11 mouse cellular contexts compared by ENCODE assay signal in the genomic region with DNA sequence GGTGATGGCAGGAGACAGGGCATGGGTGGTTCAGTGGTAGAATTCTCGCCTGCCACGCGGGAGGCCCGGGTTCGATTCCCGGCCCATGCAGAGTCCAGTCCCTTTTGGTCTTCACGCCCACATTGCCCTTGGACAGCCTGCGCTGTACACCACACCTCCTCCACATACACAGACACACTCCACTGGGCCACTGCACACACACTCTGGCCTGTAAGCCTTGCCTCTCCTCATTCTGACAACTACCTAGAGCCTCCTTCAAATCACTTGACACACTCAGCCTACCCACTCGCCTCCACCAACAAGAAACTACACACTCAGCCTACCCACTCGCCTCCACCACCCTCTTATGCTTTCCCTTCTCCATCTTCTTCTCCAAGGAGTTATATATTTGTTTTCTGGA. TPM values are rescaled to one million over a fixed set of nuclear protein-coding genes. Genes with fewer than 3 reads are reported as not detected.
DNase-seq lines count a peak whose midpoint lies in the region; ATAC-seq and TF ChIP-seq lines count a peak whose summit lies in the region.
"Not testable (repeated sequence)": the region's sequence is repeated elsewhere in the genome, so short reads cannot be mapped to it uniquely, and the experiment has no call there.
"Had no signal": no experiment of that assay in that cellular context is flagged by ENCODE, and none has a peak within 500 bp of the region (broad histone marks: within the 10 kb centered on the region; RNA-seq: fewer than 3 reads in every experiment).

No protein-coding gene starts in this region.

- not testable (repeated sequence) for TF ChIP-seq CTCF in MEL (IDR thresholded peaks at IDR 0.05 in 2 of 3, conservative IDR thresholded peaks at IDR 0.05 in 1 of 3; ENCODE audit: control insufficient read depth in 1 of 3, insufficient read depth in 1 of 3, low read depth in 2 of 3, low read length in 3 of 3, poor library complexity in 1 of 3, severe bottlenecking in 1 of 3)

- TF ChIP-seq POLR2A in MEL (IDR thresholded peaks at IDR 0.05; ENCODE audit: control insufficient read depth in 1 of 2, insufficient read depth in 1 of 2, low read depth in 1 of 2, low read length in 2 of 2, poor library complexity in 1 of 2), result not testable (repeated sequence)

- TF ChIP-seq RAD21 in MEL (IDR thresholded peaks at IDR 0.05; ENCODE audit: low read depth, low read length), result not testable (repeated sequence)

- DNase-seq in MEL (ENCODE audit: low read depth, low spot score), result peak; percentile 87
- DNase-seq in forebrain, embryonic 14.5 days (ENCODE audit: low spot score), result peak; percentile 24
- peak; percentile 69 for DNase-seq in limb, embryonic 11.5 days (ENCODE audit: low spot score)
- DNase-seq in lung, postnatal 10 days, result peak; percentile 30
- peak; percentile 22 for DNase-seq in thymus, postnatal 4 days

- 20% methylated on average over 4 of the region's 10 CpGs for WGBS in forebrain, embryonic 14.5 days
- 12% methylated on average over 7 of the region's 10 CpGs for WGBS in hindbrain, embryonic 15.5 days
- WGBS in limb, embryonic 11.5 days, result 15% methylated on average over 4 of the region's 10 CpGs
- WGBS in neural tube, embryonic 14.5 days, result 14% methylated on average over 4 of the region's 10 CpGs

- not testable (repeated sequence) for H3K27ac ChIP-seq in MEL (ENCODE audit: control insufficient read depth, low read depth, low read length); forebrain, embryonic 14.5 days (ENCODE audit: low read depth, low read length); hindbrain, embryonic 15.5 days (replicated peaks); limb, embryonic 11.5 days (replicated peaks; ENCODE audit: low read depth, low read length); neural tube, embryonic 14.5 days (ENCODE audit: low read depth, low read length)

- ATAC-seq in common myeloid progenitor, adult 5-6 weeks (replicated peaks; ENCODE audit: low read depth, poor library complexity, severe bottlenecking), result peak; percentile 3; the same call in 1 of the 2 replicates
- peak; percentile 2; the same call in 1 of the 2 replicates for ATAC-seq in forebrain, embryonic 14.5 days
- peak; percentile 13; the same call in 1 of the 2 replicates for ATAC-seq in hindbrain, embryonic 15.5 days (ENCODE audit: low FRiP score, low read depth)
- ATAC-seq in limb, embryonic 11.5 days (ENCODE audit: insufficient number of reproducible peaks, low FRiP score, low TSS enrichment, low read depth), result 0 out of 2 replicates have a peak, but pooled peaks have one; percentile 5
- peak; percentile 13; the same call in 1 of the 2 replicates for ATAC-seq in neural tube, embryonic 14.5 days (ENCODE audit: low read depth)

- not testable (repeated sequence) for TF ChIP-seq EP300 in MEL (IDR thresholded peaks at IDR 0.05; ENCODE audit: low read depth in 1 of 2, low read length in 2 of 2)

- H3K4me1 ChIP-seq in MEL (ENCODE audit: control insufficient read depth in 1 of 2, insufficient read depth in 2 of 2, low read length in 2 of 2); forebrain, embryonic 14.5 days (ENCODE audit: control insufficient read depth, insufficient read depth, low read length); hindbrain, embryonic 15.5 days (replicated peaks); limb, embryonic 11.5 days (ENCODE audit: control insufficient read depth, insufficient read depth, low read length); neural tube, embryonic 14.5 days (ENCODE audit: control insufficient read depth, insufficient read depth, low read length): not testable (repeated sequence)

- H3K4me2 ChIP-seq in forebrain, embryonic 14.5 days (ENCODE audit: low read length); hindbrain, embryonic 15.5 days; limb, embryonic 11.5 days (ENCODE audit: low read depth, severe bottlenecking); neural tube, embryonic 14.5 days (ENCODE audit: low read depth, low read length): not testable (repeated sequence)

- H3K27me3 ChIP-seq in MEL (ENCODE audit: control insufficient read depth in 1 of 2, insufficient read depth in 2 of 2, low read length in 2 of 2), result not testable (repeated sequence)
- H3K27me3 ChIP-seq in forebrain, embryonic 14.5 days (replicated peaks; ENCODE audit: control insufficient read depth, insufficient read depth, low read length), result peaks cover 25% of the 10 kb centered on the region
- H3K27me3 ChIP-seq in hindbrain, embryonic 15.5 days, result peaks cover 25% of the 10 kb centered on the region
- H3K27me3 ChIP-seq in limb, embryonic 11.5 days (ENCODE audit: control insufficient read depth, insufficient read depth, low read length), result peaks cover 29% of the 10 kb centered on the region
- peaks cover 11% of the 10 kb centered on the region for H3K27me3 ChIP-seq in neural tube, embryonic 14.5 days (ENCODE audit: control insufficient read depth, insufficient read depth, low read length)

- H3K9ac ChIP-seq in MEL (ENCODE audit: control insufficient read depth, low read depth, low read length, poor library complexity, severe bottlenecking); forebrain, embryonic 14.5 days (ENCODE audit: low read length); hindbrain, embryonic 15.5 days; limb, embryonic 11.5 days (ENCODE audit: low read length); neural tube, embryonic 14.5 days (replicated peaks; ENCODE audit: low read depth, low read length): not testable (repeated sequence)

- not testable (repeated sequence) for H3K9me3 ChIP-seq in MEL (replicated peaks; ENCODE audit: insufficient read depth, low read length); forebrain, embryonic 14.5 days (replicated peaks; ENCODE audit: control insufficient read depth, low read length); hindbrain, embryonic 15.5 days; limb, embryonic 11.5 days (ENCODE audit: control insufficient read depth, low read length); neural tube, embryonic 14.5 days (ENCODE audit: control insufficient read depth, low read length)

- not testable (repeated sequence) for H3K79me2 ChIP-seq in MEL (ENCODE audit: control insufficient read depth, insufficient read depth, low read length, poor library complexity)

- H3K36me3 ChIP-seq in MEL (ENCODE audit: control insufficient read depth in 1 of 2, insufficient read depth in 2 of 2, low read length in 2 of 2); forebrain, embryonic 14.5 days (ENCODE audit: control insufficient read depth, insufficient read depth, low read length); hindbrain, embryonic 15.5 days; limb, embryonic 11.5 days (ENCODE audit: control insufficient read depth, insufficient read depth, low read length); neural tube, embryonic 14.5 days (ENCODE audit: control insufficient read depth, insufficient read depth, low read length): not testable (repeated sequence)

- H3K4me3 ChIP-seq in MEL (ENCODE audit: control insufficient read depth in 1 of 2, insufficient read depth in 1 of 2, low read depth in 2 of 2, low read length in 2 of 2); forebrain, embryonic 14.5 days (ENCODE audit: low read depth, low read length); hindbrain, embryonic 15.5 days; limb, embryonic 11.5 days (ENCODE audit: low read depth, low read length); neural tube, embryonic 14.5 days (ENCODE audit: low read depth, low read length): not testable (repeated sequence)

TF ChIP-seq in MEL, 35 proteins besides CTCF, POLR2A, EP300 and RAD21:
- TF ChIP-seq TBP (IDR thresholded peaks at IDR 0.05; ENCODE audit: low read depth, low read length), result peak; percentile 64; the same call in 1 of the 2 replicates

RNA-seq across cellular contexts. Expression of gene Fcgr3, which starts 9.5 kb away (rescaled TPM):
- 0.39 and 0.62 TPM in 2 replicates for total RNA-seq in MEL (2012; rRNA removed)
- 1 to 10 TPM in 1 of 2 experiments, not detected in 1; 6.1 TPM for polyA plus RNA-seq in MEL (2012; ENCODE audit: insufficient read depth in 1 of 2, insufficient read length in 2 of 2, low read depth in 1 of 2, low replicate concordance in 2 of 2, missing spikeins in 1 of 2)
- 7.8 and 15.7 TPM in 2 replicates for total RNA-seq in common myeloid progenitor, adult 5-6 weeks (2017)
- polyA plus RNA-seq in forebrain, embryonic 14.5 days (2014; fragmentation: Nextera tagmentation; extraction: Ambion mirVana), result 8.3 and 11.5 TPM in 2 replicates
- polyA plus RNA-seq in hindbrain, embryonic 15.5 days (2015; fragmentation: Nextera tagmentation; extraction: Ambion mirVana), result 9.6 and 12.3 TPM in 2 replicates
- 4.0 and 4.7 TPM in 2 replicates for polyA plus RNA-seq in limb, embryonic 11.5 days (2014; fragmentation: Nextera tagmentation; extraction: Ambion mirVana)
- 5.5 and 8.8 TPM in 2 replicates for polyA plus RNA-seq in neural tube, embryonic 14.5 days (2014; fragmentation: Nextera tagmentation; extraction: Ambion mirVana)

RNA-seq across cellular contexts. Expression of gene Cfap126, which starts 39.4 kb away (rescaled TPM):
- total RNA-seq in MEL (2012; rRNA removed), result 0.69 and 0.75 TPM in 2 replicates
- 1 to 10 TPM in 1 of 2 experiments, not detected in 1; 3.5 TPM for polyA plus RNA-seq in MEL (2012; ENCODE audit: insufficient read depth in 1 of 2, insufficient read length in 2 of 2, low read depth in 1 of 2, low replicate concordance in 2 of 2, missing spikeins in 1 of 2)
- 2.1 and 5.3 TPM in 2 replicates for total RNA-seq in common myeloid progenitor, adult 5-6 weeks (2017)
- polyA plus RNA-seq in forebrain, embryonic 14.5 days (2014; fragmentation: Nextera tagmentation; extraction: Ambion mirVana), result 7.2 and 8.8 TPM in 2 replicates
- polyA plus RNA-seq in hindbrain, embryonic 15.5 days (2015; fragmentation: Nextera tagmentation; extraction: Ambion mirVana), result 7.7 and 14.1 TPM in 2 replicates
- polyA plus RNA-seq in limb, embryonic 11.5 days (2014; fragmentation: Nextera tagmentation; extraction: Ambion mirVana), result 0.96 and 1.7 TPM in 2 replicates
- 2.4 and 5.0 TPM in 2 replicates for polyA plus RNA-seq in neural tube, embryonic 14.5 days (2014; fragmentation: Nextera tagmentation; extraction: Ambion mirVana)

RNA-seq across cellular contexts. Expression of gene Fcgr4, which starts 55.6 kb away (rescaled TPM):
- total RNA-seq in MEL (2012; rRNA removed), result not detected in 2 replicates
- not detected for polyA plus RNA-seq in MEL (2012; ENCODE audit: insufficient read depth in 1 of 2, insufficient read length in 2 of 2, low read depth in 1 of 2, low replicate concordance in 2 of 2, missing spikeins in 1 of 2)
- total RNA-seq in common myeloid progenitor, adult 5-6 weeks (2017), result 1.6 TPM in 1 of 2 replicates, not detected in the other
- polyA plus RNA-seq in forebrain, embryonic 14.5 days (2014; fragmentation: Nextera tagmentation; extraction: Ambion mirVana), result 0.41 and 0.50 TPM in 2 replicates
- 0.27 and 1.0 TPM in 2 replicates for polyA plus RNA-seq in hindbrain, embryonic 15.5 days (2015; fragmentation: Nextera tagmentation; extraction: Ambion mirVana)
- 0.26 and 0.27 TPM in 2 replicates for polyA plus RNA-seq in limb, embryonic 11.5 days (2014; fragmentation: Nextera tagmentation; extraction: Ambion mirVana)
- 0.49 TPM in 1 of 2 replicates, not detected in the other for polyA plus RNA-seq in neural tube, embryonic 14.5 days (2014; fragmentation: Nextera tagmentation; extraction: Ambion mirVana)
- total RNA-seq: hindbrain, postnatal 0 days; layer of hippocampus, adult 2 months; left cerebral cortex, postnatal 4 days had no signal

Comparison
In these comparisons a context has a peak if more than half of its experiments do, and no peak if none do; other contexts are left out.
1. DNase-seq: peak in every context shown above with its lines; median percentile 87 in MEL; 69 in limb, embryonic 11.5 days; 30 in lung, postnatal 10 days; 24 in forebrain, embryonic 14.5 days; 22 in thymus, postnatal 4 days.